Mouse (Mus musculus): Measurements from ENCODE around the gene Grk2.

- no peak for TF ChIP-seq POLR2A (IDR thresholded peaks at IDR 0.05; ENCODE audit: insufficient read length, low read depth)
- TF ChIP-seq POLR2AphosphoS2 (IDR thresholded peaks at IDR 0.05; ENCODE audit: insufficient read length, low read depth) = no peak
- TF ChIP-seq E2F4 (IDR thresholded peaks at IDR 0.05; ENCODE audit: insufficient read depth) = no peak
- TF ChIP-seq MAX (IDR thresholded peaks at IDR 0.05; ENCODE audit: low read depth) = no peak
- TF ChIP-seq USF1 (IDR thresholded peaks at IDR 0.05; ENCODE audit: low read depth) = no peak
Measured at GRCm38 (mm10) chr19:4304251-4304821, 1.7 kb downstream of the Grk2 start.

All from myocyte (in vitro differentiated cells).